Mouse (Mus musculus): ENCODE data around the gene Dmtf1.

Dmtf1 gene

DNA sequence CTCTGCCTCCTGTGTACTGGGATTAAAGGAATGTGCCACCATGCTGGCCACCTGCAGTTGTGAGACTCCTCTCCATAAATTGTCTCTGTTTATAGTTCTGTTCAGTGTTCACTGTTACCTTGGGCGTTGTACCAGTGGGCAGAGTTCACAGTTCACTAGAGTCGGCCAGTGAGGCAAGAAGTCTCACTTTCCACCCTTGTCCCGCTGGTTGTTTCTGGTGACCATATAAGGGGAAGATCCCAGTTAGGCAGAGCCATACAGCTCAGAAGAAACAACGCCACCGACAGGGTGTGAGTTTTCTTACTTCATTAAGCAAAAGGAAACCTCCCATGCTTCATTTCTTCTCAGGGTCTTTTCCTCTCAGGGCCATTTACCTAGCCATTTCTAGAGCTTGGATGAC, 53.1 kb downstream of the Dmtf1 start:
- in situ Hi-C loops (cut with MboI; ENCODE audit: low sequenced_read_pairs) = no loop called here

DNA sequence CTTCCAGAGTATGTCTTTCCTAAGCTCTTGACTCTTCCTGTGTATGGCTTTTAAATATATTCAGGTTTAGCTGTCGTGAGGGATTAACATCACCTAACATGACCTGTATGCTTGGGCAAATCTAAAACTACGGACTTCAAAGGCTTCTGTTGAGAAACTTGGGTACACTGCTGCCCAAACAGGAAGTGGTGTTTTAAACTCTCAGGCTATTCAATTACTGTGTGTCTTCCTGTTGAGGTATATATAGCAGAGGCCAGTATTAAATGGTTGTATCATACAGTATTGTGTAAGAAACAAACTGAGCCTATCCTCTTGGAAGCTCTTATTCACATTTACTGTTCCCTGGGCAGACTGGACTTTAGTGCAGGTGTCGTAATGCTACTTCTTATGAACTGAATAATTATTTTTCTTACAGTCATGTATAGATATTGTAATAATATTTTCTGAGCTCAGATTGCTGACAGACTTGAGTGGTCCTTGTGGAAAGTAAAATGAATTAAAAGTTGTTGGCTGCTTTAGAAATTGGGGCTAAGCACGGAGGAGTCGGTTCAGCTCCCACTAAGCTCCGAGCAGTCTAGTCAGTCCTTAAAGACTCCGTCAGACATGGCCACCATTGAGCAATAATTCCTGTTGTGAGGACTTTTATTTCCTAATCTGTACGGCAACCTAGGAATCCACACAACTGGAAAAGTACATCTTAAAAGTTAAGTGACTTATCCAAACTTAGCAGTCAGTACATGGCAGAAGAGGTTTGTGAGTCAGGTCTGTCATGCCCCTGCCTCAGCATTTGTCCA, 54.1 kb downstream of the Dmtf1 start:
- in situ Hi-C loops (cut with MboI; ENCODE audit: low sequenced_read_pairs) = no loop called here

DNA sequence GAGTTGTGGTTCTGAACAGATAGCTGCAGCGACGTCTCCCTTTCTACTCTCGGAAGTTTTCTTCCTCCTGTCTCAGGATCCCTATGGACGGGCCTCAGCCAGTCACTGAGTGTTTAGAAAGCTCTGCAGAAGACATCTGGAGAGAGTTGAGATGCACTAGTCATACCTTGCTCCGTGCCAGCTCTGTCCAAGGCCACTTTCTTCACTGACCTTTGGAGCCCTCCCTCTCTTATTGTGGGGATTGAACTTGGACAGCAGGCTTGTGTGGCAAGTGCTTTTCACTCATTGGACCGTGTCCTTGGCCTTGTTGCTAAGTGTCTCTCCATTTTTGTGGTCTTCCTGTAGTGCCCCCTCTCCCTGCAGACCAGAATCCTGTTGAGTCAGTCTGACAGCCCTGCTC, 54.8 kb downstream of the Dmtf1 start:
- in situ Hi-C loops (cut with MboI; ENCODE audit: low sequenced_read_pairs) = no loop called here

DNA sequence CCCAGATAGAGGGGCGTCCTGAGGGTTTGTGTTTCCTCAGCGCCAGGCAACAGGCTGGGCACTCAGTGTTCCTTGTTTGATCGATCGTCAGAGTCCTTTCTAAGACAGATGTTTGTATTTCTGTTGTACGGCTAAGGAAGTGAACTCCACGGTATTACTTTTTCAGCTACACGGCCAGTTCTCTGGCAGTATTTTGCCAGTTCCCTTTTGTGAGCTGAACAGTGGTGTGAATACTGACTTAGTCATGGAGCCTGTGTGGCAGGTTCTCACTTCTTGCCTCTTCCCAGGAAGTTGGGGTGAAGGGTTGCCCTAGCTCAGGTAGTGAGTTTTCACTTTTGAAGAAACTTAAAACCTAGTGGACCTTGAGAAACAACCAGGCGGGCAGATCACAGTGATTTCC, 57.6 kb downstream of the Dmtf1 start:
- in situ Hi-C loops (cut with MboI; ENCODE audit: low sequenced_read_pairs) = no loop called here

DNA sequence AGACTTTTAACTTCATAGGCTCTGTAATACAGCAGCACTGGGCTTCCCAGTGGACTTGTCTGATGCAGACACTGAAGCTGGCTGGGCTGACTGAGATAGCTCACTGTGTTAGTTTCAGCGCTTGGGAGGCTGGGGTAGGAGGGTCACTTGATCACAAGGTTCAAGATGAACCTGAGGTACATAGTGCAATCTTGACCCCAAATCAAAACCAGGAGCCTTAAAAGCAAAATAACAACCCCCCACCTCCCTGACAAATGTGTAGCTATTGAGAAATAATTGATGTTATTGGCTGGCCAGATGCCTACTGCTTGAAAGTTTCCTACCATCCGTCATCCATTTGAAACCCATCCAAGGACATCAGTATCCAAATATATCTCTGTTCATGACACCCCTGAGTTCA, 58.9 kb downstream of the Dmtf1 start:
- in situ Hi-C loops (cut with MboI; ENCODE audit: low sequenced_read_pairs) = no loop called here

DNA sequence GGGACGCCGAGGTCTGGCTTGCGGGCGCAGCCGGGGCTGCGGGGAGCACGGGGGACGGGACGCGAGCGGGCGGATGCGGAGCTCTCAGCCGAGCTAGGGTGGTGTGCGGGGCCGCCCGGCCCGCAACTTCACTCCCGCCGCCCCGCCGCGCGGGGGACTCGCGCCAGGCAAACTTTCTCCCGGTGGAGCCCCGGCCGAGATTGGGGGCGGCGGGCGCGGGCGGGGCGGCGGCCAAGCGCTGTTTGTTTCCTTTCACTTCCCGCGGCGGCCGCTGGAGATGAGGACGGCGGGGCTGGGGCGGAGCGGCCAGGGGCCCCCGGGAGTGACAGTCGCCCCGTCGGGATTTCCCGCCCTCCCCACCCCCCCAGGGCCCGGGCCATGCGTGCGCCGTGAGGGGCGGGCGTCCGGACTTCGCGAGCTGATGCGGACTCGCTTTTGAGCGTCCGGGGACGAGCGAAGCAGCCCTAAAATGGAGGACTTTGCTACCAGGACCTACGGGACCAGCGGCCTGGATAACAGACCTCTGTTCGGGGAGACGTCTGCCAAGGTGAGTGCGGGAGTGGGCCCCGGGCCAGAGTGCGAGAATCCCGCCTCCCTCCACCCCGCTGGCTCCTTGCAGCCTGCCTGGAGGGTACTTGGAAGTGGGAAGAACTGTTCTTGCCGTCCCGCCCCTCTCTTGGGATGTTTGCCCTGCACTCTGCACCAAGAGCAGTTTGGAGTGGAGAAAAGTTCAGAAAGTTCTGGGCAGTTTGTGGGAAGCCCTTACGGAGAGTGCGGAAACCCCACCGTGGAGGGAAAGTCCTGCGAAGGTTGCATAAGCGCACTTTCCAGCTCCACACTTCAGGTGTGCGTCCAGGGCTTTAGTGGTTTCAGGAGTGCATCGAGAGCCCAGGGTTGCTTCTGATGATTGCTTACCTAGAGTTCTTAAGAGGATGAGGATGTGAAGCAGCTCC, 60.5 kb downstream of the Dmtf1 start:
- in situ Hi-C loops (cut with MboI; ENCODE audit: low sequenced_read_pairs) = no loop called here

DNA sequence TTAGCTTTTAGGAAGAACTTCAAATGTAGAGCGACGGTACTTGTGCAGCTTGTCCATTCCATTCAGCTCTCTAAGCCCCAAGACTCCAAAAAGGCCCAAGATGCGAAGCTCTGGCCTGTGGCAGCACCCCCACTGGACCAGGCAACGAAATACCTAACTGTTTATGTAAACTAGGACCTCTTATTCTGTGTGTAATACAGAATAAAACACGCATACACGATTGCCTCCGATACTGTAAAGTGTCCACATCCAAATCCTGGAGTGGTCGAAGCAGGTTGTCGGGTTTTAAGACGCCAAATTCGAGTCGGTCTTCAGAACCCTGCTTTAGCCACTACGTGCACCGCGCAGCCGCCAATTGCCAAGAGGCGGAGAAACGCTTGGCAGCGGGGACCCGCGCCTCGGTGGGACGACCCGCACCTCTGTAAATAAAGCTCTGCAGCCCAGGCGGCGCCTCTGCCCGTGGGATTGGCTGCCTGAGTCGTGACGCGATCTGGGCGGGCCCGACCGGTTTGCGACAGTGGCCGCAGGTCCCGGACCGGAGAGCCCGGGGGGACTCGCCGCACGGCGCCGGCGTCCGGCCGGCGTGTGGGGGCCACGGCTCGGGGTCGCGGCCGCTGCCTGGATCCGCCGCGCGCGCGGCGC, 61.2 kb downstream of the Dmtf1 start, which contains the start of gene Tmem243:
Gene Tmem243, plus strand, starts transcription at position 462 of the 642 bp plus-strand sequence.
- in situ Hi-C loops (cut with MboI; ENCODE audit: low sequenced_read_pairs) = no loop called here

DNA sequence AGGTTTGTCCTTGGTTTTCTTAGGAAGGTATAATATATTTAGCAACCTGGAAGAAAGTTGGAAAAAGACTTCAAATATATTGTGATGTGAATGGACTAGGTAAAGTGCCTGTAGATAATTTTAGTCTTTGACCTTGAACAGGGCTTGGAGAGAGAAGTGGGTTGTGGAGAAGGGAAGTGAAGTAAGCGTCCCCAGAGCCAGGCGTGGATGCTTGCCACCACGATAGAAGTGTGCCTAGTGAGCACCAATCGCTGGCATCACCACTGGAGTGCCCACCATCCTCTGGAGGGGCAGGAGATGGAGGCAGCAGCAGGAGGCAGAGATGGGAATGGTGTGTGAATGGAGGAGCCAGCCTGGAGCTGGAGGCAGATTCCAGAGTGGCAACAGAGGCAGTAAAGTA, 68.1 kb downstream of the Dmtf1 start:
- in situ Hi-C loops (cut with MboI; ENCODE audit: low sequenced_read_pairs) = no loop called here

DNA sequence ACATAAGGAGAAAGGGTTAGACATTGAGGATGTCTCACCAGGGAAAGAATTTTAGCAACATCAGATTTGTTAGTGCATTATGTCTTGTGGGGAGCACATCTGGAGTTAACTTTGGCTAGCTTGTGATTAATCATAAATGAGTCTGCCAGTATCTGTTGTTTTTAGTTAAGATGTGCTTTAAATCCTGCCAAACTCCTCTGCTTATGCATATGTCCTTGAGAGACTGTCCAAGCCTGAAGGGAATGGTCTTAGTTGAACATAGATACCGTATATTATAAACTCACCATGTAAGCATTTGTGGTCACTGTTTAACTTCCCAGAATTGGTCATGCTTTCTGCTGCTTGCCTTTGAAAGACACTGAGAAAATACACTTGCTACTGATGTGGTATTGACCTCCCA, 68.9 kb downstream of the Dmtf1 start:
- in situ Hi-C loops (cut with MboI; ENCODE audit: low sequenced_read_pairs) = no loop called here

DNA sequence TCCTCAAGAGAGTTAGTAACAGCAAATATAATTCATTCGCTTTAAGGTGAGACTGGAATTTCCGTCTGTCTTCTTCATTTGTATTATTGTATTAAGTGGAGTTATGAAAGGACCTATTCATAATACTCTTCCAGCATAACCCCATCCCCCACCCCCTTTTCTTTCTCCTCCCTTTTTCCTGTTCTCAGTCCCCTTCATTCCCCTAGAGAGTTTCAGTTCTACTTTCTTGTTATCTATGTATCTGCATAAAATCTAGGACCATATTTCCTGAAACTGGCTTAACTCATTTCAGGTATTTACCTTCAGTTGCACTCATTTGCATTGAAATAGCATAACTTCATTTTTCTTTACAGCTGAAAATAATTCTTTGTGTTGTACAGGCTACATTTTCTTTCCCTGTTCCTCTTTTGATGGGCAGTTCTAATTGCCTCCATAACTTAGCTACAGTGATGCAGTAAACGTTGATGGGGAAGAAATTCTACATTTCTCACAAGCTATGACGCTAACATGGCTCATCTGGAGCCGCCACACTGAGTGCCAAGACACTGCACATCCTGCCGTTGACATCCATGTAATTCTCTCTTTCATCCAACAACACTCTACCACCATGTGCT, 71.0 kb downstream of the Dmtf1 start:
- in situ Hi-C loops (cut with MboI; ENCODE audit: low sequenced_read_pairs) = no loop called here

DNA sequence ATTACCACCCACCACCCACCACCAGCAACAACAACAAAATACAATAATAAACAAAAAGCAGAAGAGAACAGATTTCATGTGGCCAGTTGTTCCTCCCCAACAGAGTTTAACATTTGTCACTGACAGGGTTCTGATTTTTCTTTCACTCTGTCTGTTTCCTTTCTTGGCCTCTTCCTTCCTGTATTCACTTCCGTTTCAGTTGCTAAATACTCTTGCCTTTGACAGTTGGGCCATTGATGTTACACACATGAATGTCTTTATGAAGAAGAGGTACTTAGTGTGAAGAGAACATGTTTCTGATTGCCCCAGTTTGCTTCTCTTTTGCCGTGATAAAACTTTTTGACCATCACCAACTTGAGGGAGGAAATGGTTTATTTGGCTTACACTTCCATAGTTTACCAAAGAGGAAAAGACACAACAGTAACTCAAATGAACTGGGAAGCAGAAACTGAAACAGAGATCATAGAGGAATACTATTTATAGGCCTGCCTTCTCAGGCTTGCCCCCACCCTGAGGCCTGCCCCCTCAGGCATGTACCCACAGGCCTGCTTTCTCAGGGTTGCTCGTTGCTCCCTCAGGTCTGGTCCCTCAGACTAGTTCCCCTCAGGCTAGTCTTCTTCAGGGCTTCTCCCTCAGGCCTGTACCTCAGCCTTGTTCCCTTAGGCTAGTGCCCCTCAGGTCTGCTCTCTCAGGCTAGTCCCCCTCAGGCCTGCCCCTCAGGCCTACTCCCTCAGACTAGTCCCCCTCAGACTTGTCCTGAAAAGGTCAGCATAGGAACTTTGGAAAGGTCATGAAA, 74.5 kb downstream of the Dmtf1 start:
- in situ Hi-C loops (cut with MboI; ENCODE audit: low sequenced_read_pairs) = no loop called here

DNA sequence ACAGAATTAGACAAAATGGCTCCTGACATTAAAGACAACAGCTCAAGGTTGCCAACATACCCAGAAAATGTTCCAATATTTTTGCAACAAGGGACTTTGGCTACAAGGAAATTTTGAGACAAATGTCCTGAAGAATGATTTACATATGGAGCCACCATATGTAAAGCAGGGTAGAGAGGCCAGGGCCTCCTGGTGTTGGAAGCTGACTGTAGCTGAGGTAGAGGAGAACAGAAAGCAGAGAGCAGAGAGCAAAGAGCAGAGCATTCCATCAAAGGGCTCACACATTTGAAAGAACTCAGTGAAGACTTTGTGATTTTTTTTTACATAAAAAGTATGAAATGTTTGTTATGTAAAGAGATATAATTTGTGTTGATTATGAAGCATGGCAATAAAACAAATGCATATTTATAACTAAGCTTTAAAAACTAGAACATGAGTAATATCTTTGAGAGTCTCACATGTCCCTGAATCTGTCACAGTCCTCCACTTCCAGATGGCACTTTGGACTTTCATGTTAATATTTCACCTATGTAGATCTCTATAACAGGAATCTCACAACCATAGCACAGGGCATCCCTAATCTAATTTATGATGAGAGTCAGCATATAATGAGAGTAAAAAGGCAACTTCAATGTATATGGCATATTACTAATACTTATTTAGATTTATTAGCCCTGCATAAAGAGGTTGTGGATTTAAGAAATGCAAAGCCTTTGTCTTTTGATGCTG, 81.6 kb downstream of the Dmtf1 start:
- in situ Hi-C loops (cut with MboI; ENCODE audit: low sequenced_read_pairs) = no loop called here

DNA sequence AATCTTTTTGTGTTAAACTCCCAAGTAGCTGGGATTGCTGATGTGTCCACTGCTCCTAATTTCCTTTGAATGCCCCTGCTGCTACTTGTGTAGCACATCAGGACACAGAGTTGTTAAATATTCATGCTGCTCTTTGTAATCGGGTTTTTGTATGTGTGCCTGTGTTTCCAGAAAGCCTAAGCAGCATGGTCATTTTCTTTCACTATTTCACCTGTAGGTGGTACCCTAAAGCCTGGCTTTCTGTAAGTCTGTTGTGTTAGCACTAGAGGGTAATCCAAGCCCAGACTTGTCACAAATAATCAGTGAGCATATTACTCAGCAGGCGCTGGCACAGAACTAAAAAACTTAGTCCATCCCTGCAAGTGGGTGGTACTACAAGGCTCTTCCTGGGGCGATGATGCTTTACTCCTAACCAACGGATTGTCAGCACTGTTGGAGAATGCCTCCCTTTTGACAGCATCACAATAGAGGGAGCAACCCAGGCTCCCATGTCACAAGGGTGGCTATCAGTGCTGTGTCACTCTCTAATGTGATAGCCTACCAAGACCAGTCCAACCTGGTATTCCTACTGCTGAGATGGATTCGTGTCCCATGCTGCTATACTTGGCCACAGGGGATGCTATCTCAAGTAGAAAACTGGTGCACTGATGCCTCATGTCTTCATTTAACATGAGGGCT, 88.3 kb downstream of the Dmtf1 start:
- in situ Hi-C loops (cut with MboI; ENCODE audit: low sequenced_read_pairs) = no loop called here

DNA sequence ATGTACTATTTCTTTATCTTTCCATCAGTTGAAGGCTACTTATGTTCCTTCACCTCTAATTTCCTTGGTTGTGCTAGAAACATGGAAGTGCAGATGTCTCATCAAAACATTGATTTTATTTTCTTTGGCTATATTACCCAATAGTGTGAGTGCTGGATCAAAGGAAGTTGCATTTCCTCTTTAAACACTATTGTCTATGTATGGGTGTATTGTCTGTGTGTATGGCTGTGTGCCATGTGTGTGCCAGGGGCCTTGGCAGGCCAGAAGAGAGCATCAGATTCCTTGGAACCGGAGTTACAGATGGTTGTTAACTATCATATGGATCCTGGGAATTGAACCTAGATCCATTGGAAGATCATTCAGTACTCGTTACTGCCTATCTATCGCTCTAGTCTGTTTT, 90.2 kb downstream of the Dmtf1 start:
- in situ Hi-C loops (cut with MboI; ENCODE audit: low sequenced_read_pairs) = no loop called here

DNA sequence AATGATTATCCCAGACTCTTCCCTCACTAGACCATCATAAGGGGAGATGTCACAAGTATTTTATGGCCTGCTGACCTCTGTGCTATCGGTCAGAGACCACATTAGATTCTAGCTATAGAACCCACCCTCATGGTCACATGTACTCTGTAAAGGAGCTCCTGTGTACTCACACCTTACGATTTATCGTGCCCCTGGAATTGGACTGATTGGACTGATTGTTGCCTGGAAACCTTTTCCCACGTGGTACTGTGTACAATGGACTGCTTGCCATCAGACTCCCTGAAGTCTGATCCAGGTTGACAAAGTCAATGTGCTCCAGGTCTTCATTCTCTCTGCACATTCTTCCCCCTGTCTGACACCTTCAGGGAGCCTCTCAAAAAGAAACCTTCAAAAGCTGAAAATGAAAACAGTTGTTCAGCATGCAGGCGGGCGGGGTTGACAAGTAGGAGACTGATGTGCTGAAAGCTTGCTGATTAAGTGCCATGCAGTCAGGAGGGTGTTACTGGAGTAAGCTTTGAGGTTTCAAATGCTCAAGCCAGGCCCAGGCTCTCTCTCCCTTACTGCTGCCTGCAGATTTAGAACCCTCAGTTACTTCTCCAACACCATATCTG, 91.9 kb downstream of the Dmtf1 start:
- in situ Hi-C loops (cut with MboI; ENCODE audit: low sequenced_read_pairs) = no loop called here

DNA sequence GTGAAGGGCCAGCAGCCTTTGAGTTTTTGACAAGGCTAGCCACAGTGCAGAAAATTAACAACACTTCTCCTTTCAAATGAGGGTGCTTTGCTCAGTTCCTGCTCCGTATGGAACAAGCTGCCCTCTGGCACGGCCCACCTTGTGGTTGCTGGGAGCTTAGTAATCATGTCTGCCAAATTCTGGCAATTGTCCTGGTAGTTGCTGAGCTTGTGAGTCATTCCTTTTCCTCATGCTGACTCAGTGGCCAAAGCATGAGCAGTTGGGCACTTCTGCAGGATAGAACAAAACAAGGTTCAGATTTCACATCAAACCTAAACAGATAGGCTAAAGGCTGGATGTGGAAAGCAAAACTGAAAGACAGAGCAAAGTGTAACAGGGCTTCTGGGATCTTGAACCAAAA, 92.7 kb downstream of the Dmtf1 start:
- in situ Hi-C loops (cut with MboI; ENCODE audit: low sequenced_read_pairs) = no loop called here

Data from CH12F3 (cell line).